Mouse (Mus musculus) adipocyte (in vitro differentiated cells): ENCODE results near the gene Fscn3.

ENCODE experiments used
- DNase-seq: peaks from one replicate; pipeline ENCODE4 v3.0.0-alpha.2; 2016; ENCODE audit warnings: low spot score

Fscn3 gene

GRCm38 (mm10) chr6:28486905-28487304 lies 59.3 kb downstream of the Fscn3 start:
- DNase-seq = no peak
